ENCODE assay signal across 8 mouse cellular contexts in genomic region chr2:117121984-117122605, GRCm38 (mm10). TPM values are rescaled to one million over a fixed set of nuclear protein-coding genes. Genes with fewer than 3 reads are reported as not detected.
DNase-seq lines count a peak whose midpoint lies in the region; ATAC-seq and TF ChIP-seq lines count a peak whose summit lies in the region.

No protein-coding gene starts in this region.

- under 1% methylated on average over 19 of the region's 19 CpGs for WGBS in heart, embryonic 12.5 days
- WGBS in liver, embryonic 12.5 days (ENCODE audit: insufficient replicate concordance) = under 1% methylated on average over 19 of the region's 19 CpGs

- no peak for DNase-seq in heart, adult 9 months (ENCODE audit: low spot score in 2 of 2)
- no peak for DNase-seq in left cerebral cortex, postnatal 10 days (ENCODE audit: extremely low spot score in 1 of 2, low spot score in 2 of 2)
- DNase-seq in embryo, embryonic 10 days (ENCODE audit: low spot score) = no peak

- no peak for TF ChIP-seq POLR2A in ES-Bruce4 (IDR thresholded peaks at IDR 0.05; ENCODE audit: insufficient read depth, low read length)
- no peak for TF ChIP-seq POLR2A in embryonic fibroblast, embryonic 13.5 days (IDR thresholded peaks at IDR 0.05; ENCODE audit: low read depth, low read length)

- no peak for TF ChIP-seq CTCF in ES-Bruce4 (IDR thresholded peaks at IDR 0.05; ENCODE audit: low read depth, low read length)
- no peak for TF ChIP-seq CTCF in embryonic fibroblast, embryonic 13.5 days (IDR thresholded peaks at IDR 0.05; ENCODE audit: borderline replicate concordance, insufficient read depth, low read length)

- peaks cover 12% of the 10 kb centered on the region for H3K4me1 ChIP-seq in heart, embryonic 12.5 days (replicated peaks)
- H3K4me1 ChIP-seq in ES-Bruce4 (ENCODE audit: control insufficient read depth, insufficient read depth, low read length) = peaks cover 1% of the 10 kb centered on the region
- H3K4me1 ChIP-seq in embryonic fibroblast, embryonic 13.5 days (ENCODE audit: control insufficient read depth, insufficient read depth, low read length) = peaks cover 2% of the 10 kb centered on the region; the same call in 1 of the 2 replicates
- peaks cover 19% of the 10 kb centered on the region for H3K4me1 ChIP-seq in liver, embryonic 12.5 days

- TF ChIP-seq EP300 in ES-Bruce4 (IDR thresholded peaks at IDR 0.05; ENCODE audit: insufficient read depth, low read depth, low read length) = 0 out of 2 replicates have a peak, but pooled peaks have one; percentile 5

- H3K27me3 ChIP-seq in heart, embryonic 12.5 days (replicated peaks) = no peaks in the 10 kb centered on the region
- H3K27me3 ChIP-seq in ES-Bruce4 (ENCODE audit: control insufficient read depth, insufficient read depth, low read length, poor library complexity, severe bottlenecking) = no peaks in the 10 kb centered on the region
- H3K27me3 ChIP-seq in liver, embryonic 12.5 days (replicated peaks) = peaks cover 11% of the 10 kb centered on the region

- no peaks in the 10 kb centered on the region for H3K36me3 ChIP-seq in heart, embryonic 12.5 days
- H3K36me3 ChIP-seq in ES-Bruce4 (ENCODE audit: control insufficient read depth, insufficient read depth, low read length, poor library complexity, severe bottlenecking) = no peaks in the 10 kb centered on the region
- H3K36me3 ChIP-seq in liver, embryonic 12.5 days = no peaks in the 10 kb centered on the region

- peak overlapping the region; percentile 72 for H3K4me2 ChIP-seq in heart, embryonic 12.5 days
- peak overlapping the region; percentile 93 for H3K4me2 ChIP-seq in liver, embryonic 12.5 days

- H3K9ac ChIP-seq in heart, embryonic 12.5 days = peak overlapping the region; percentile 96
- H3K9ac ChIP-seq in ES-Bruce4 (ENCODE audit: low read depth, poor library complexity, severe bottlenecking) = peak overlapping the region; percentile 99
- H3K9ac ChIP-seq in liver, embryonic 12.5 days = peak overlapping the region; percentile 90

- ATAC-seq in heart, embryonic 12.5 days (ENCODE audit: insufficient number of reproducible peaks, low FRiP score) = no peak
- no peak for ATAC-seq in liver, embryonic 12.5 days
- no peak for ATAC-seq in frontal cortex, adult (ENCODE audit: low TSS enrichment)

- peak overlapping the region; percentile 67 for H3K4me3 ChIP-seq in heart, embryonic 12.5 days
- peak overlapping the region; percentile 64 for H3K4me3 ChIP-seq in ES-Bruce4 (ENCODE audit: low read depth, low read length)
- H3K4me3 ChIP-seq in embryonic fibroblast, embryonic 13.5 days (ENCODE audit: insufficient read depth, low read length) = peak overlapping the region; percentile 55
- H3K4me3 ChIP-seq in liver, embryonic 12.5 days = peak overlapping the region; percentile 83

- intact Hi-C loops in left cerebral cortex, postnatal 10 days (cut with DNase I) = loop anchor here (2.0 to 5.0 kb wide), 4 partner anchors 60 to 220 kb away; no protein-coding TSS in a partner anchor

- no peaks in the 10 kb centered on the region for H3K9me3 ChIP-seq in heart, embryonic 12.5 days (replicated peaks)
- H3K9me3 ChIP-seq in ES-Bruce4 (replicated peaks; ENCODE audit: control insufficient read depth, insufficient read depth, low read length, poor library complexity, severe bottlenecking) = no peaks in the 10 kb centered on the region
- no peaks in the 10 kb centered on the region for H3K9me3 ChIP-seq in liver, embryonic 12.5 days (replicated peaks)

- H3K27ac ChIP-seq in heart, embryonic 12.5 days (ENCODE audit: poor library complexity, severe bottlenecking) = peak overlapping the region; percentile 99
- H3K27ac ChIP-seq in ES-Bruce4 (ENCODE audit: insufficient read depth, low read length) = peak overlapping the region; percentile 53
- H3K27ac ChIP-seq in embryonic fibroblast, embryonic 13.5 days (ENCODE audit: insufficient read depth, low read length) = peak overlapping the region; percentile 76
- H3K27ac ChIP-seq in liver, embryonic 12.5 days = peak overlapping the region; percentile 89; the same call in 1 of the 2 replicates

RNA-seq across cellular contexts. Expression of gene Spred1, which starts 0.9 kb away (rescaled TPM):
- polyA plus RNA-seq in heart, embryonic 12.5 days (2016; fragmentation: Nextera tagmentation; extraction: Ambion mirVana) = 13.8 and 14.7 TPM in 2 replicates
- polyA plus RNA-seq in ES-Bruce4 (2011; ENCODE audit: insufficient read depth, insufficient read length, low read depth, missing spikeins) = 41.1 and 43.1 TPM in 2 replicates
- 48.3 and 49.7 TPM in 2 replicates for polyA plus RNA-seq in embryonic fibroblast, embryonic 13.5 days (2011; ENCODE audit: insufficient read length, low read depth, missing spikeins)
- polyA plus RNA-seq in liver, embryonic 12.5 days (2016; fragmentation: Nextera tagmentation; extraction: Ambion mirVana) = 6.4 and 6.9 TPM in 2 replicates
- total RNA-seq in left cerebral cortex, postnatal 10 days (2021) = 10 to 100 TPM; 71.8 to 73.6 TPM
